Mouse (Mus musculus) erythroblast, embryonic 14.5 days (primary cell): ENCODE measurements at regions not wholly inside any gene's neighbourhood (a gene's known extent, or its start where the extent isn't known, plus 50 kb on each side); places are given as distances from the start of the nearest gene placed in this dataset.

Source experiments
- GATA1 ChIP-seq: IDR thresholded peaks from 2 replicates; pipeline ENCODE4 v1.6.1; 2012; ENCODE audit warnings: low read length, inconsistent platforms, mixed read lengths
- TAL1 ChIP-seq: IDR thresholded peaks from 3 replicates; pipeline ENCODE4 v1.6.1; 2012; ENCODE audit warnings: low read length, inconsistent platforms, mixed read lengths

DNA sequence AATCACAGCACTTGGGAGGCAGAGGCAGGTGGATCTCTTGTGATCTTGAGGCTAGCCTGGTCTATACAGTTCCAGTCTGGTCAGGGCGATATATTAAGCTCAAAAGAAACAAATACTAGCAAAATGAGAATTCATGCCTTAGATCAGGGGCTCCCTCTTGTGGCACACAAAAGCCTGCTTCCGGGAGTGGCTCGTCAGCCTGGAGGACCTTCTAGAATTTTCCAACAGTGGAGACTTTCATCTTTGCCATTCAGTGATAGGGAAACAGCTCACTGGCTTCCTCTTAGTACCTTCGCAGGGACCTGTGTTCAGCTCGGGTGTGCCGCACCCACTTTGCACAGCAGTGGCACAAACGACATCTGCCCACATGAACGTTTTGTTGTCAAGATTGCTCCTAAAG, 217.5 kb upstream of the Klf14 start:
- no peak for TF ChIP-seq GATA1
- no peak for TF ChIP-seq TAL1
